Mouse (Mus musculus) hindbrain, embryonic 14.5 days (tissue): ENCODE data around the gene Fsd1. TPM values are rescaled to one million over a fixed set of nuclear protein-coding genes. Genes with fewer than 3 reads are reported as not detected.

Source experiments
- ATAC-seq: fragments of 200-750 bp; cut with Nextera tagmentation; 2 replicates; pipeline ENCODE4 v1.8.0; 2017; ENCODE audit warnings: moderate number of reproducible peaks, mild to moderate bottlenecking, moderate TSS enrichment, moderate library complexity; ENCODE audit not compliant: low FRiP score
- DNase-seq: peaks from one replicate; pipeline ENCODE4 v3.0.0-alpha.2; 2015; ENCODE audit warnings: low spot score
- H3K27ac ChIP-seq: fragments of 300-500 bp; sonication (generic); 2 replicates; pipeline ENCODE4 v1.5.1; 2014; ENCODE audit warnings: mild to moderate bottlenecking, moderate library complexity
- H3K27me3 ChIP-seq: fragments of 300-500 bp; sonication (generic); 2 replicates; pipeline ENCODE4 v1.6.1; 2014; ENCODE audit warnings: mild to moderate bottlenecking, low read length, mixed read lengths; ENCODE audit not compliant: control insufficient read depth, insufficient read depth
- H3K36me3 ChIP-seq: fragments of 300-500 bp; sonication (generic); replicated peaks from 2 replicates; pipeline ENCODE4 v1.6.1; 2014; ENCODE audit not compliant: control insufficient read depth, insufficient read depth
- H3K4me1 ChIP-seq: fragments of 300-500 bp; sonication (generic); replicated peaks from 2 replicates; pipeline ENCODE4 v1.6.1; 2014; ENCODE audit warnings: antibody characterized with exemption, low read length, mixed read lengths; ENCODE audit not compliant: control insufficient read depth, insufficient read depth
- H3K4me2 ChIP-seq: fragments of 300-500 bp; sonication (generic); replicated peaks from 2 replicates; pipeline ENCODE4 v1.6.1; 2014; ENCODE audit warnings: mild to moderate bottlenecking, moderate library complexity
- H3K4me3 ChIP-seq: fragments of 300-500 bp; sonication (generic); replicated peaks from 2 replicates; pipeline ENCODE4 v1.5.1; 2014; ENCODE audit warnings: mild to moderate bottlenecking, low read length
- H3K9ac ChIP-seq: fragments of 300-500 bp; sonication (generic); 2 replicates; pipeline ENCODE4 v1.6.1; 2014
- H3K9me3 ChIP-seq: fragments of 300-500 bp; sonication (generic); 2 replicates; pipeline ENCODE4 v1.6.1; 2016; ENCODE audit warnings: low read length; ENCODE audit not compliant: control insufficient read depth
- WGBS: fragments of 180-500 bp; shearing (Covaris S2); extraction: QIAGEN DNeasy Blood & Tissue Kit; methylation state at CpG from one replicate; pipeline ENCODE4 v1.1.7; 2014; 5-methylcytosine and 5-hydroxymethylcytosine counted together
- polyA plus RNA-seq: library from polyadenylated mRNA; unstranded; fragments of >200 nt; fragmentation: Nextera tagmentation; extraction: Ambion mirVana; gene quantifications from 2 replicates; pipeline ENCODE4 v1.2.1, GENCODE M21; 2014

Fsd1 gene
- polyA plus RNA-seq, 1 experiment from 2014 or later: 167 TPM

DNA sequence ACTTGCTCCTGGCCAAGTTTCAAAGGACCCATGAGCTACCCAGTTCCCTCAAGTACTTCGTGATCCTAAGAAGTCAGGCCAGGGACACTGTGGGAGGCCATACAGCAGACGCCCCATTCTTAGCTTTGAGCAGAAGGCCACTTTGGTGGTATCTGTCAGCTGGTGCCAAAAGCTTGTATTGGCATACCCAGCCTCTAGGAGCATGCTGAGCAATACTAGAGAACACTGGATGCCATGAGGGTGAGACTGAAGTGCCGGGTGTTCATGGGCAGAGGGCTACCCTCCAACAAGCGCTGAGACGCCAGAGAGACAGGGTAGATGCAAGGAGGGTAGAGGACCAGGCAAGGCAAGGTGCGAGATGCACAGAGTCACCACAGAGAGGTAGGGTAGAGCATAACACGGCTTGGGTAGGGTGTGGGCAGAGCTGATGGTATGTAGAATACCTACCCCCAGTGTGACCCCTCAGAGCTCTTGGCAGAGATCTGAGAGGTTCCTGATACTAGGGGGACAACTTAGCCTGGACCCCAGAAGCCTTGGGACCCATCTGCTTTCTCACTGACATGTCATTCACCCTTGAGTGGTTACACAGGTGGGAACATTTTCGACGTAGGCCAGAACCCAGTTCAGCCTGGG lies 44.0 kb downstream of the Fsd1 start:
- no peak for ATAC-seq
- H3K9ac ChIP-seq: no peak overlapping the region
- H3K9me3 ChIP-seq: no peaks in the 10 kb centered on the region
- no peak overlapping the region for H3K4me3 ChIP-seq
- H3K4me1 ChIP-seq: peaks cover 6% of the 10 kb centered on the region; the same call in 1 of the 2 replicates
- H3K27me3 ChIP-seq: no peaks in the 10 kb centered on the region
- peaks cover 48% of the 10 kb centered on the region for H3K36me3 ChIP-seq
- WGBS: 87% methylated on average over 9 of the region's 9 CpGs
- no peak overlapping the region for H3K4me2 ChIP-seq
- no peak for DNase-seq
- no peak overlapping the region for H3K27ac ChIP-seq

DNA sequence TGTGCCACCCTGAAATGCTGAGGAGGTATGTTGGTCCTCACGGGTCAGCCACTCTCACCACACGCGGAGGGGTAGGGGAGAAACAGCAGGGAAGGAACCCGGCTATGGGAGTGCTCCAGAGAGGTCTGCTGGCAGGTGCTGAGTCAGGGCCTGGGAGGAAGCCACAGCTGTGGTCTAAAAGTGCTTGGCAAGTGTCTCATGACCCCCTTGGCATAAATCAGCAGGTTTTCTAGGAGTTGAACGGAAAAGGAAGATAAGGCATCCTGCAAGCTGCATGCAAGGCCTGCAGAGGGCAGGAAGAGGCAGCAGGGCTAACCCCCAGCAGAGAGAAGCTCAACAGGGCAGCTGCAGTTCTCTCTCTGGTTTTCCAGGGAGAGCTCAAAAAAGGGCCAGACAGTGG lies 44.6 kb downstream of the Fsd1 start:
- ATAC-seq (no peak), DNase-seq (no peak)
- Histone ChIP-seq H3K4me3 (no peak overlapping the region), H3K4me2 (no peak overlapping the region), H3K27me3 (no peaks in the 10 kb centered on the region), H3K9ac (no peak overlapping the region), H3K4me1 (peaks cover 12% of the 10 kb centered on the region; the same call in 1 of the 2 replicates), H3K9me3 (no peaks in the 10 kb centered on the region), H3K27ac (no peak overlapping the region), H3K36me3 (peaks cover 48% of the 10 kb centered on the region)
- 75% methylated on average over 5 of the region's 5 CpGs for WGBS

DNA sequence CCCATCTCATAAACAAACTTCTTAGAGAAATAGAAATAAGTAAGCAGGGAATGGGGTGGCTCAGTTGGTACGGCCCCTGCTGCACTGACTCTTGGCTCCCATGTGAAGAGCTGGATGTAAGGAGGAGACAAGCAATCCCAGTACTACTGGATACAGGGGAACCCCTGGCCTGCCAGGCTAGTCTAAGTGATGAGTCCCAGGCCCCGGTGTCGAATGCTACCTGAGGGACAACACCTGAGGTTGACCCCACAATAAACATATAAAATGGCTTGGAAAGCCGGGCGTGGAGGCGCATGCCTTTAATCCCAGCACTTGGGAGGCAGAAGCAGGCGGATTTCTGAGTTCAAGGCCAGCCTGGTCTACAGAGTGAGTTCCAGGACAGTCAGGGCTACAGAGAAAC lies 45.1 kb downstream of the Fsd1 start:
- DNase-seq (no peak), ATAC-seq (no peak)
- Histone ChIP-seq H3K36me3 (peaks cover 48% of the 10 kb centered on the region), H3K4me3 (no peak overlapping the region), H3K4me1 (peaks cover 12% of the 10 kb centered on the region; the same call in 1 of the 2 replicates), H3K27me3 (no peaks in the 10 kb centered on the region), H3K9ac (no peak overlapping the region), H3K9me3 (no peaks in the 10 kb centered on the region), H3K27ac (no peak overlapping the region), H3K4me2 (no peak overlapping the region)
- 94% methylated on average over 7 of the region's 7 CpGs for WGBS

DNA sequence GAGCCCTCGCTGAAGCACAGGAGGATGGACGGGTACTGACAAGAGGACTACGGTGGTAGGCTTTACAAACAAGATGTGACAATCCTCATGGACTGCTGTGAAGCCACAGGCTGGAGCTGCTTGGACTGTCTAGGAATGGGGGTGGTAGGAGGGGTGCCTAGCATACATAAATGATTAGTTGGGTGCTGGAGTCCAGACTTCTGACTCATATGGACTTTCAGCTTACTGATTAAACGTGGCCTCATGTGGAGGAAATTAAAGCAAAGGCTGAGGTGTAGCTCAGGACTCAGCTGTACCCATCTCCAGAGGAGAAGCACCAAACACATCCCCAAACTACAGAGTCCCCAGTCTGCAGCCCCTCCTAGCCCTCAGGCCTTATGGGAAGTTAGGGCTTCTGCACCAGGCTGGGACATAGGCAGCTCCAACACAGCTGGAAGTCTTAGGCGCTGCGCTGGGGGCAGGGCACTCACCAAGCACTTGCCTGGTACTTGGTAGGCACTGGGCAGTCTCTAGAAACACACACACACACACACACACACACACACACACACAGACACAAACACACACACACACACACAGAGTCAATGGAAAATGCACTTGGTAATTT lies 45.9 kb downstream of the Fsd1 start:
- H3K36me3 ChIP-seq: peaks cover 45% of the 10 kb centered on the region
- no peak overlapping the region for H3K27ac ChIP-seq
- DNase-seq: no peak
- ATAC-seq: no peak
- no peak overlapping the region for H3K9ac ChIP-seq
- H3K4me1 ChIP-seq: peaks cover 12% of the 10 kb centered on the region; the same call in 1 of the 2 replicates
- WGBS: 78% methylated on average over 6 of the region's 6 CpGs
- H3K9me3 ChIP-seq: no peaks in the 10 kb centered on the region
- no peaks in the 10 kb centered on the region for H3K27me3 ChIP-seq
- no peak overlapping the region for H3K4me2 ChIP-seq
- no peak overlapping the region for H3K4me3 ChIP-seq

DNA sequence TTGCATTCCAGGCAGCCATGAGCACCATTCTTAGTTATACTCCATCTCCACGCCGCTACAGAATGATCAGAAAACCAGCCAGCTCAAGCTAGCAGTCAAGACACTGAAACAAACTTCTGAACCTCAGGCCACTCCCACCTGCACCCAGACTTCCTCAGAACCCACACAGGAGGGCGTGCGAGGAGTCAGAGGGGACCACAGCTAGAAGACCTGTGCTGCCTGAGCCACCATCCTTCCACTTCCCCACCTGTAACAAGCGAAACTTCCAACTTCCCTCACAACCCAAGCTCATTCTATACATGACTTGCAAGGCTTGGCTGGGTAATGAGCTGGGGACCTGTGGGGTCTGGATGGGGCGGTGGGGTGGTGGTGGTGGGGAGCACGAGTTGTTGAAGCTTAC lies 46.5 kb downstream of the Fsd1 start:
- WGBS: 80% methylated on average over 7 of the region's 7 CpGs
- H3K4me3 ChIP-seq: no peak overlapping the region
- H3K27ac ChIP-seq: no peak overlapping the region
- no peaks in the 10 kb centered on the region for H3K9me3 ChIP-seq
- no peak overlapping the region for H3K4me2 ChIP-seq
- H3K9ac ChIP-seq: 0 out of 2 replicates have a peak overlapping the region, but pooled peaks have one; percentile 20
- no peaks in the 10 kb centered on the region for H3K27me3 ChIP-seq
- no peak for DNase-seq
- peaks cover 39% of the 10 kb centered on the region for H3K36me3 ChIP-seq
- no peak for ATAC-seq
- H3K4me1 ChIP-seq: peaks cover 12% of the 10 kb centered on the region; the same call in 1 of the 2 replicates

DNA sequence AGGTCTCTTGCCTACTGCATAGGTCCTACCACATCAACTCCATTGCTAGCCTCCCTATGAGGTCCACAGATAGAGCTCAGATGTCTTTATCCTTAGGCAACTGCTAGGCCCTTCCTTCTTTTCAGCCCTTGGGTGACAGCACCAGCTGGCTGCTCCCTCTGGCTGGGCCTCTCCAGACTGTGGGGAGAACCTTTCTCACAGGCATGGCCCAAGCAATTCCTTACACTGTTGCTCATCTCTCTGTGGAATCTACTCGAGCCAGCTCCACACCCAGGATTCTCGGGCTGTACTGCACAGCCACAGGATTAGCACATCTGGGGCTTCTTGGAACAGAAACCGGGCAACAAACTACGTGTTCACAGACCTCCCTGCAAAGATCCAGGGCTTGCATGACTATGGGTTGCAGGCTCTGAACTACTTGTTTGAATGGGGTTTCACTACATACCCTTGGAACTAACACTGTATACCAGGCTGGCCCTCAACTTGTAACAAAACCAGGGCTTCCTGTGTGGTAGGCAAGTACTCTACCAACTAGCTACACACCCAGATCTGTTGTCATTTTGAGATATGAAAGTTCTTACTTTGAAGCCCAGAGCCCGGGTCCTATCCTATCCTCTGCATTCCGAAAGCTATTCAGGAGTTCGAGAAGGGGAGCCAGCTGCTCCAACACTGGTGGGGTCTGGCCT lies 47.9 kb downstream of the Fsd1 start:
- no peak overlapping the region for H3K27ac ChIP-seq
- H3K4me1 ChIP-seq: peaks cover 12% of the 10 kb centered on the region; the same call in 1 of the 2 replicates
- ATAC-seq (no peak), DNase-seq (no peak)
- no peak overlapping the region for H3K4me3 ChIP-seq
- WGBS: 91% methylated on average over 7 of the region's 7 CpGs
- H3K27me3 ChIP-seq: no peaks in the 10 kb centered on the region
- H3K9ac ChIP-seq: no peak overlapping the region
- 0 out of 2 replicates have a peak overlapping the region, but pooled peaks have one; percentile 61 for H3K4me2 ChIP-seq
- no peaks in the 10 kb centered on the region for H3K9me3 ChIP-seq
- H3K36me3 ChIP-seq: peaks cover 29% of the 10 kb centered on the region

DNA sequence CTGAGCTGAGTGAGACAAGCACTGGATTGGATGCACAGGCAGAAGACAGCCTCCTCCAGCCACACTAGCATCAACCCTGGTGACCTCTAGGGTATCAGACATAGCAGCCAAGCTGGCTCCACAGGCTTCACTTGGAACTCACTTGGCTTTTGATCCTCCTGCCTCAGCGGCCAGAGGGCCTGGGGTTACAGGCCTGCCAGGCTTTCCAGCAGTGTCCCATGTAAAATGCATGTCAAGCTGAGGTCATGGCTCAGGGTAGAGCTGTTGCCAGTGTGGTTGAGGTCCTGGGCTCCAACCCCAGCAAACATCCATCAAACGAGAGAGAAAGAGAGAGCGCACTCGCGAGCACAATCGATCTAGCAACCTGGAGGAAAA lies 48.4 kb downstream of the Fsd1 start:
- DNase-seq (no peak), ATAC-seq (no peak)
- WGBS: 95% methylated on average over 6 of the region's 6 CpGs
- peak overlapping the region; percentile 94; the same call in 1 of the 2 replicates for H3K4me3 ChIP-seq
- peaks cover 28% of the 10 kb centered on the region for H3K36me3 ChIP-seq
- 0 out of 2 replicates have a peak overlapping the region, but pooled peaks have one; percentile 94 for H3K9ac ChIP-seq
- peak overlapping the region; percentile 61 for H3K4me2 ChIP-seq
- H3K27ac ChIP-seq: no peak overlapping the region
- no peaks in the 10 kb centered on the region for H3K27me3 ChIP-seq
- no peaks in the 10 kb centered on the region for H3K9me3 ChIP-seq
- peaks cover 12% of the 10 kb centered on the region; the same call in 1 of the 2 replicates for H3K4me1 ChIP-seq

DNA sequence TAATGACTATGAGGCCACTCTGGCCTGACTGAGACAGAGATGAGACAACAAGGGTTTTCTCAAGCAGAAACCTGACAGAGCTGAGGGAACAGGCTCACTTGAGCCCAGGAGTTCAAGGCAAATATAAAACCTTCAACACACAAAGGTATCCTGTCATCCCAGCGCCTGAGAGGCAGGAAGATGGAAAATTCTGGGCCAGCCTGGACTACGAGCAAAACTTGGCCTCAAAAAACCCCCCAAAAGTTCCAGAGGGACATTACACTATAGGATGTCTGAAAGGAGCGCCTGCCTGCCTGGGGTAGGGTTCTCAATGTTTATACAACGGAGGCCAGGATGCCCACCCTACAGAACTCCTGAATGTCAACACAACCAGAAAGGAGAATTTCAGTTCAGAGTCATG lies 48.9 kb downstream of the Fsd1 start:
- H3K4me3 ChIP-seq: peak overlapping the region; percentile 94

DNA sequence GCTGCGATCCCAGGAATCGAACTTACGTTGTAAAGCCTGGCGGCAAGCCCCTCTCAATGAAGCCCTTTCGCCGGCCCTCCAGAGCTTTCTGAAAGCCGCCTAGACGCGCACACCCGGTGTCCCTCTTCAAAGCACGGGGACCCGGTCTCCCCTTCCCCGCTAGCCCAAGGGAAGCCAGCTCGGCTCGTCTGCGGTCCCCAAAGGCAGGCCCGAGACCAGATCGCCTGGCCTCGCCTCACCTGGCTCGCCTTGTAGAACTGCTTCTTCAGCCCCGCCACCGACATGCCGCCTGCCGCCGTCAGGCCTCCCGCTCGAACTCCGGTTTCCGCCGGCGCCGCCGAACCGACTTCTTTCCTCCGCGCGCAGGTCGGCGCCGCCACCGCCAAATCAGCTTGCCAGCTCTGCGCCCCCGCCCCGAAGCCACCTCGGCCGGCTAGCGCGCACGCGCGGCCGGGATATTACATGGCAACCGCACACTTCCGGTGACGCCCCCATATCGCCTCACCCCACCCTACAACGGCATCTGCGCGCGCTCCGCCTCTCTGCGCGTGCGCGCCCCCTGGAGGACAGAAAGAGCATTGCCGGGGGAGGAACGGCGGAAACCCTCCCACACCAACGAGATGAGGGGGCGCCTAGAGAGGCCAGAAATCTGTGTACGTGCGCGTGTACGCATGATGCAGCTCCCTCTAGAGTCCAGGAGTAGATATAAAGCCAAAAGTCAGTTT lies 50.0 kb downstream of the Fsd1 start, which contains the start of gene Sh3gl1:
Sh3gl1 (minus strand) TSS at position 460 of the 725 bp plus-strand sequence.
- ATAC-seq (peak; percentile 91), DNase-seq (peak; percentile 99)
- Histone ChIP-seq H3K27ac (peak within 1 kb of the TSS; percentile 91), H3K27me3 (no peaks in the 10 kb centered on the region), H3K9me3 (no peaks in the 10 kb centered on the region), H3K4me2 (peak within 1 kb of the TSS; percentile 61), H3K9ac (peak within 1 kb of the TSS; percentile 94), H3K36me3 (peaks cover 28% of the 10 kb centered on the region), H3K4me3 (peak within 1 kb of the TSS; percentile 94), H3K4me1 (peaks cover 19% of the 10 kb centered on the region; the same call in 1 of the 2 replicates)
- under 1% methylated on average over 73 of the region's 74 CpGs for WGBS

More for the DNA sequence above, 48.9 kb downstream of the Fsd1 start:
- 83% methylated on average over 4 of the region's 4 CpGs for WGBS
- H3K4me2 ChIP-seq: peak overlapping the region; percentile 61
- H3K9me3 ChIP-seq: no peaks in the 10 kb centered on the region
- no peaks in the 10 kb centered on the region for H3K27me3 ChIP-seq
- H3K36me3 ChIP-seq: peaks cover 28% of the 10 kb centered on the region
- DNase-seq (no peak), ATAC-seq (no peak)
- peaks cover 12% of the 10 kb centered on the region; the same call in 1 of the 2 replicates for H3K4me1 ChIP-seq
- H3K9ac ChIP-seq: peak overlapping the region; percentile 94
- H3K27ac ChIP-seq: no peak overlapping the region
